ENCODE assay signal across 16 mouse cellular contexts in the genomic region with DNA sequence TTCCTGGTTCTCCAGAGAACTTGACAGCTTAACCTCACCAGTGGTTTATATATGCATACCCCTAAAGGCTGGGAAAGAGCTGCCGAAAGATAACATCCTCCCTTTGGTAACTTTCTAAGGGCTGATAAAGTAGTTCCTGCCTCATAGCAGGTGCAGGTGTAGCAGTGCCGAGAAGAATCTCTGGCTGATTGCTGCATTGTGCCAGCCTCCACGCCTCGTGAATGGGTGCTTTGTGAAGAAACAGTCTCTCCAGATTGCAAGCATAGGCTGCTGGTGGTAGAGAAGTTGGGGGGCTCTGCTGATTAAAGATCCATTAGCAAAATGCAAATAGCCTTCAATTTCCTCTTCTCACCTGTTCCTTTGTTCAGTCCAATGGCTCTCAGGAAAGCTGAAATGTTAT.
"Had no signal": no experiment of that assay in that cellular context is flagged by ENCODE, and none has a peak within 500 bp of the region (broad histone marks: within the 10 kb centered on the region; RNA-seq: fewer than 3 reads in every experiment).

No protein-coding gene starts in this region.

- H3K4me2 ChIP-seq: lung, embryonic 15.5 days; midbrain, embryonic 11.5 days; midbrain, embryonic 13.5 days; midbrain, embryonic 15.5 days; neural tube, embryonic 12.5 days had no signal

- H3K4me1 ChIP-seq: lung, embryonic 15.5 days; midbrain, embryonic 13.5 days; midbrain, embryonic 15.5 days; neural tube, embryonic 12.5 days had no signal

- H3K9ac ChIP-seq: lung, embryonic 15.5 days; midbrain, embryonic 13.5 days; midbrain, embryonic 15.5 days; neural tube, embryonic 12.5 days had no signal

- DNase-seq: lung, adult 2 months; lung, postnatal 14 days; lung, postnatal 36 days; right cerebral cortex, postnatal 25 days; right cerebral cortex, postnatal 4 days; spleen, adult 18-20 months; thymus, adult 18-20 months; thymus, postnatal 14 days; thymus, postnatal 36 days had no signal

- H3K4me3 ChIP-seq: lung, embryonic 15.5 days; midbrain, embryonic 13.5 days; midbrain, embryonic 15.5 days; neural tube, embryonic 12.5 days had no signal

- H3K27ac ChIP-seq: lung, embryonic 15.5 days; macrophage; midbrain, embryonic 13.5 days; midbrain, embryonic 15.5 days; neural tube, embryonic 12.5 days had no signal

- H3K27me3 ChIP-seq: lung, embryonic 15.5 days; midbrain, embryonic 13.5 days; midbrain, embryonic 15.5 days; neural tube, embryonic 12.5 days had no signal

- ATAC-seq: lung, postnatal 0 days; midbrain, embryonic 13.5 days; midbrain, embryonic 15.5 days had no signal

- H3K36me3 ChIP-seq: lung, embryonic 15.5 days; midbrain, embryonic 13.5 days; midbrain, embryonic 15.5 days; neural tube, embryonic 12.5 days had no signal

- H3K9me3 ChIP-seq: lung, embryonic 15.5 days; midbrain, embryonic 13.5 days; midbrain, embryonic 15.5 days; neural tube, embryonic 12.5 days had no signal
